Mouse (Mus musculus): ENCODE results near the gene Pde4b. TPM values are rescaled to one million over a fixed set of nuclear protein-coding genes. Genes with fewer than 3 reads are reported as not detected.
A peak's percentile ranks its signal among the peaks of the same experiment; 100 is the strongest.

Gene Pde4b
- total RNA-seq, 1 experiment from 2014 or later = 214 TPM

GRCm38 (mm10) chr4:102321340-102321739 lies 234.0 kb downstream of the Pde4b start:
- ATAC-seq (replicated peaks in 1 of 2; ENCODE audit: insufficient read depth in 1 of 2, low FRiP score in 2 of 2, low TSS enrichment in 1 of 2, low read depth in 1 of 2, poor library complexity in 2 of 2, severe bottlenecking in 2 of 2) = no peak

- no peak; a peak in 1 of 4 replicates for ATAC-seq (replicated peaks in 1 of 2; ENCODE audit: insufficient read depth in 1 of 2, low FRiP score in 2 of 2, low TSS enrichment in 1 of 2, low read depth in 1 of 2, poor library complexity in 2 of 2, severe bottlenecking in 2 of 2)
These were observed 245.0 kb downstream of the Pde4b start for GRCm38 (mm10) chr4:102332386-102332785.

GRCm38 (mm10) chr4:102332885-102333284 lies 245.5 kb downstream of the Pde4b start:
- no peak; a peak in 1 of 4 replicates for ATAC-seq (replicated peaks in 1 of 2; ENCODE audit: insufficient read depth in 1 of 2, low FRiP score in 2 of 2, low TSS enrichment in 1 of 2, low read depth in 1 of 2, poor library complexity in 2 of 2, severe bottlenecking in 2 of 2)

- ATAC-seq (replicated peaks in 1 of 2; ENCODE audit: insufficient read depth in 1 of 2, low FRiP score in 2 of 2, low TSS enrichment in 1 of 2, low read depth in 1 of 2, poor library complexity in 2 of 2, severe bottlenecking in 2 of 2) = no peak
These were observed 259.7 kb downstream of the Pde4b start for GRCm38 (mm10) chr4:102346911-102347492.

- ATAC-seq (replicated peaks in 1 of 2; ENCODE audit: insufficient read depth in 1 of 2, low FRiP score in 2 of 2, low TSS enrichment in 1 of 2, low read depth in 1 of 2, poor library complexity in 2 of 2, severe bottlenecking in 2 of 2) = peak; percentile 88
These were observed 264.4 kb downstream of the Pde4b start for GRCm38 (mm10) chr4:102351476-102352475.

- ATAC-seq (replicated peaks in 1 of 2; ENCODE audit: insufficient read depth in 1 of 2, low FRiP score in 2 of 2, low TSS enrichment in 1 of 2, low read depth in 1 of 2, poor library complexity in 2 of 2, severe bottlenecking in 2 of 2) = no peak
These were observed 266.5 kb downstream of the Pde4b start for GRCm38 (mm10) chr4:102353641-102354403.

- no peak for ATAC-seq (replicated peaks in 1 of 2; ENCODE audit: insufficient read depth in 1 of 2, low FRiP score in 2 of 2, low TSS enrichment in 1 of 2, low read depth in 1 of 2, poor library complexity in 2 of 2, severe bottlenecking in 2 of 2)
These were observed 280.9 kb downstream of the Pde4b start for GRCm38 (mm10) chr4:102368105-102368735.

- ATAC-seq (replicated peaks in 1 of 2; ENCODE audit: insufficient read depth in 1 of 2, low FRiP score in 2 of 2, low TSS enrichment in 1 of 2, low read depth in 1 of 2, poor library complexity in 2 of 2, severe bottlenecking in 2 of 2) = no peak
These were observed 287.3 kb downstream of the Pde4b start for GRCm38 (mm10) chr4:102374614-102375013.

GRCm38 (mm10) chr4:102382763-102383505 lies 295.6 kb downstream of the Pde4b start:
- ATAC-seq (replicated peaks in 1 of 2; ENCODE audit: insufficient read depth in 1 of 2, low FRiP score in 2 of 2, low TSS enrichment in 1 of 2, low read depth in 1 of 2, poor library complexity in 2 of 2, severe bottlenecking in 2 of 2) = no peak

- ATAC-seq (replicated peaks in 1 of 2; ENCODE audit: insufficient read depth in 1 of 2, low FRiP score in 2 of 2, low TSS enrichment in 1 of 2, low read depth in 1 of 2, poor library complexity in 2 of 2, severe bottlenecking in 2 of 2) = no peak
These were observed 306.3 kb downstream of the Pde4b start for GRCm38 (mm10) chr4:102393605-102394004.

GRCm38 (mm10) chr4:102397334-102397733 lies 310.0 kb downstream of the Pde4b start:
- ATAC-seq (replicated peaks in 1 of 2; ENCODE audit: insufficient read depth in 1 of 2, low FRiP score in 2 of 2, low TSS enrichment in 1 of 2, low read depth in 1 of 2, poor library complexity in 2 of 2, severe bottlenecking in 2 of 2) = no peak

- no peak for ATAC-seq (replicated peaks in 1 of 2; ENCODE audit: insufficient read depth in 1 of 2, low FRiP score in 2 of 2, low TSS enrichment in 1 of 2, low read depth in 1 of 2, poor library complexity in 2 of 2, severe bottlenecking in 2 of 2)
These were observed 311.2 kb downstream of the Pde4b start for GRCm38 (mm10) chr4:102398512-102398911.

GRCm38 (mm10) chr4:102406848-102407247 lies 319.5 kb downstream of the Pde4b start:
- no peak for ATAC-seq (replicated peaks in 1 of 2; ENCODE audit: insufficient read depth in 1 of 2, low FRiP score in 2 of 2, low TSS enrichment in 1 of 2, low read depth in 1 of 2, poor library complexity in 2 of 2, severe bottlenecking in 2 of 2)

GRCm38 (mm10) chr4:102408132-102408531 lies 320.8 kb downstream of the Pde4b start:
- no peak for ATAC-seq (replicated peaks in 1 of 2; ENCODE audit: insufficient read depth in 1 of 2, low FRiP score in 2 of 2, low TSS enrichment in 1 of 2, low read depth in 1 of 2, poor library complexity in 2 of 2, severe bottlenecking in 2 of 2)

- no peak for ATAC-seq (replicated peaks in 1 of 2; ENCODE audit: insufficient read depth in 1 of 2, low FRiP score in 2 of 2, low TSS enrichment in 1 of 2, low read depth in 1 of 2, poor library complexity in 2 of 2, severe bottlenecking in 2 of 2)
These were observed 321.6 kb downstream of the Pde4b start for GRCm38 (mm10) chr4:102408938-102409337.

- ATAC-seq (replicated peaks in 1 of 2; ENCODE audit: insufficient read depth in 1 of 2, low FRiP score in 2 of 2, low TSS enrichment in 1 of 2, low read depth in 1 of 2, poor library complexity in 2 of 2, severe bottlenecking in 2 of 2) = no peak
These were observed 325.8 kb downstream of the Pde4b start for GRCm38 (mm10) chr4:102413101-102413500.

GRCm38 (mm10) chr4:102413794-102414193 lies 326.5 kb downstream of the Pde4b start:
- ATAC-seq (replicated peaks in 1 of 2; ENCODE audit: insufficient read depth in 1 of 2, low FRiP score in 2 of 2, low TSS enrichment in 1 of 2, low read depth in 1 of 2, poor library complexity in 2 of 2, severe bottlenecking in 2 of 2) = no peak

Measured in hematopoietic stem cell, adult 5-6 weeks (primary cell).